Mouse (Mus musculus) retina, postnatal 7 days (tissue): ENCODE data around the gene Ifrd1.
A peak's percentile ranks its signal among the peaks of the same experiment; 100 is the strongest.
"Not testable (repeated sequence)": the region's sequence is repeated elsewhere in the genome, so short reads cannot be mapped to it uniquely, and the experiment has no call there.

Experiments used
- DNase-seq: peaks from one replicate; pipeline ENCODE4 v3.0.0-alpha.2; 2012; ENCODE audit warnings: low read depth, low spot score

Ifrd1 gene

GRCm38 (mm10) chr12:40248454-40249180, at the start of gene Ifrd1:
TSS of gene Ifrd1 (minus strand) at chr12:40248504.
- DNase-seq, result no peak

- no peak for DNase-seq
These were observed 38.2 kb upstream of the Ifrd1 start for GRCm38 (mm10) chr12:40286539-40286938.

- no peak for DNase-seq
These were observed 32.5 kb upstream of the Ifrd1 start for GRCm38 (mm10) chr12:40280596-40281325.

GRCm38 (mm10) chr12:40277581-40277980, 29.3 kb upstream of the Ifrd1 start:
- DNase-seq, result no peak

GRCm38 (mm10) chr12:40274931-40275330, 26.6 kb upstream of the Ifrd1 start:
- no peak for DNase-seq

- DNase-seq, result no peak
These were observed 25.0 kb upstream of the Ifrd1 start for GRCm38 (mm10) chr12:40273339-40273738.

GRCm38 (mm10) chr12:40272710-40273109, 24.4 kb upstream of the Ifrd1 start:
- no peak for DNase-seq

GRCm38 (mm10) chr12:40268313-40268712, 20.0 kb upstream of the Ifrd1 start:
- DNase-seq, result no peak

- no peak for DNase-seq
These were observed 15.4 kb upstream of the Ifrd1 start for GRCm38 (mm10) chr12:40263712-40264111.

GRCm38 (mm10) chr12:40263006-40263405, 14.7 kb upstream of the Ifrd1 start:
- no peak for DNase-seq

- DNase-seq, result no peak
These were observed 10.2 kb upstream of the Ifrd1 start for GRCm38 (mm10) chr12:40258462-40259000.

GRCm38 (mm10) chr12:40257226-40257625, 8.9 kb upstream of the Ifrd1 start:
- peak; percentile 49 for DNase-seq

- DNase-seq, result no peak
These were observed 8.2 kb upstream of the Ifrd1 start for GRCm38 (mm10) chr12:40256543-40256942.

- no peak for DNase-seq
These were observed 7.7 kb upstream of the Ifrd1 start for GRCm38 (mm10) chr12:40256033-40256432.

- DNase-seq, result not testable (repeated sequence)
These were observed 7.0 kb upstream of the Ifrd1 start for GRCm38 (mm10) chr12:40255310-40255709.

- DNase-seq, result no peak
These were observed 6.4 kb upstream of the Ifrd1 start for GRCm38 (mm10) chr12:40254729-40255128.

GRCm38 (mm10) chr12:40253241-40253640, 4.9 kb upstream of the Ifrd1 start:
- DNase-seq, result no peak

- no peak for DNase-seq
These were observed 2.0 kb upstream of the Ifrd1 start for GRCm38 (mm10) chr12:40250256-40250655.

- DNase-seq, result no peak
These were observed 328 bp downstream of the Ifrd1 start for GRCm38 (mm10) chr12:40247976-40248375.

GRCm38 (mm10) chr12:40247384-40247783, 920 bp downstream of the Ifrd1 start:
- DNase-seq, result no peak

GRCm38 (mm10) chr12:40245434-40245970, 2.8 kb downstream of the Ifrd1 start:
- DNase-seq, result no peak

GRCm38 (mm10) chr12:40244926-40245325, 3.4 kb downstream of the Ifrd1 start:
- DNase-seq, result no peak
